Mouse (Mus musculus) kidney, embryonic 16.5 days (tissue): ENCODE measurements around the gene Tenm2. TPM values are rescaled to one million over a fixed set of nuclear protein-coding genes. Genes with fewer than 3 reads are reported as not detected.
A peak's percentile ranks its signal among the peaks of the same experiment; 100 is the strongest.

Experiments
- ATAC-seq: fragments of 200-750 bp; cut with Nextera tagmentation; 2 replicates; pipeline ENCODE4 v1.8.0; 2017; ENCODE audit warnings: moderate TSS enrichment; ENCODE audit not compliant: low FRiP score, low TSS enrichment
- H3K27ac ChIP-seq: fragments of 300-500 bp; sonication (generic); 2 replicates; pipeline ENCODE4 v1.5.1; 2014; ENCODE audit warnings: low read length
- H3K27me3 ChIP-seq: fragments of 300-500 bp; sonication (generic); 2 replicates; pipeline ENCODE4 v1.6.1; 2014; ENCODE audit warnings: low read length, control low read depth, mixed read lengths; ENCODE audit not compliant: insufficient read depth
- H3K36me3 ChIP-seq: fragments of 300-500 bp; sonication (generic); 2 replicates; pipeline ENCODE4 v1.6.1; 2014; ENCODE audit warnings: low read length, control low read depth, mixed read lengths; ENCODE audit not compliant: insufficient read depth
- H3K4me1 ChIP-seq: fragments of 300-500 bp; sonication (generic); 2 replicates; pipeline ENCODE4 v1.6.1; 2014; ENCODE audit warnings: low read length, control low read depth, mixed read lengths; ENCODE audit not compliant: insufficient read depth
- H3K4me2 ChIP-seq: fragments of 300-500 bp; sonication (generic); replicated peaks from 2 replicates; pipeline ENCODE4 v1.6.1; 2014; ENCODE audit warnings: low read depth, low read length
- H3K4me3 ChIP-seq: fragments of 300-500 bp; sonication (generic); 2 replicates; pipeline ENCODE4 v1.5.1; 2014; ENCODE audit warnings: mild to moderate bottlenecking, low read length
- H3K9ac ChIP-seq: fragments of 300-500 bp; sonication (generic); replicated peaks from 2 replicates; pipeline ENCODE4 v1.6.1; 2014; ENCODE audit warnings: low read length
- H3K9me3 ChIP-seq: fragments of 300-500 bp; sonication (generic); 2 replicates; pipeline ENCODE4 v1.6.1; 2016; ENCODE audit warnings: low read length, control low read depth
- WGBS: fragments of 180-500 bp; shearing (Covaris S2); extraction: QIAGEN DNeasy Blood & Tissue Kit; methylation state at CpG from one replicate; pipeline ENCODE4 v1.1.7; 2014; 5-methylcytosine and 5-hydroxymethylcytosine counted together
- polyA plus RNA-seq: library from polyadenylated mRNA; unstranded; fragments of >200 nt; fragmentation: Nextera tagmentation; extraction: Ambion mirVana; gene quantifications from 2 replicates; pipeline ENCODE4 v1.2.1, GENCODE M21; 2015

The Tenm2 gene
- polyA plus RNA-seq, 1 experiment from 2014 or later = 0.76 TPM

- Histone ChIP-seq H3K36me3 (no peaks in the 10 kb centered on the region), H3K9ac (no peak overlapping the region), H3K4me1 (no peaks in the 10 kb centered on the region), H3K27ac (no peak overlapping the region), H3K9me3 (no peaks in the 10 kb centered on the region), H3K4me3 (no peak overlapping the region), H3K4me2 (no peak overlapping the region), H3K27me3 (no peaks in the 10 kb centered on the region)
- WGBS = 51% methylated on average over 7 of the region's 7 CpGs
- ATAC-seq = no peak
Observed at GRCm38 (mm10) chr11:37031305-37032055, 204.3 kb downstream of the Tenm2 start.

GRCm38 (mm10) chr11:37011900-37012299 is 223.9 kb downstream of the Tenm2 start:
- H3K4me2 ChIP-seq = no peak overlapping the region
- no peaks in the 10 kb centered on the region for H3K4me1 ChIP-seq
- H3K9me3 ChIP-seq = no peaks in the 10 kb centered on the region
- H3K36me3 ChIP-seq = no peaks in the 10 kb centered on the region
- H3K27me3 ChIP-seq = no peaks in the 10 kb centered on the region
- ATAC-seq = no peak
- no peak overlapping the region for H3K27ac ChIP-seq
- 69% methylated on average over 1 of the region's 1 CpGs for WGBS
- no peak overlapping the region for H3K9ac ChIP-seq
- H3K4me3 ChIP-seq = no peak overlapping the region

- 85% methylated on average over 1 of the region's 1 CpGs for WGBS
- Histone ChIP-seq H3K4me3 (no peak overlapping the region), H3K4me2 (no peak overlapping the region), H3K9me3 (no peaks in the 10 kb centered on the region), H3K27ac (no peak overlapping the region), H3K9ac (no peak overlapping the region), H3K4me1 (no peaks in the 10 kb centered on the region), H3K36me3 (no peaks in the 10 kb centered on the region), H3K27me3 (no peaks in the 10 kb centered on the region)
- no peak for ATAC-seq
Observed at GRCm38 (mm10) chr11:37009243-37009642, 226.5 kb downstream of the Tenm2 start.

- Histone ChIP-seq H3K4me3 (no peak overlapping the region), H3K27me3 (no peaks in the 10 kb centered on the region), H3K4me1 (peaks cover 9% of the 10 kb centered on the region; the same call in 1 of the 2 replicates), H3K4me2 (no peak overlapping the region), H3K9me3 (no peaks in the 10 kb centered on the region), H3K9ac (no peak overlapping the region), H3K27ac (no peak overlapping the region), H3K36me3 (no peaks in the 10 kb centered on the region)
- 17% methylated on average over 3 of the region's 3 CpGs for WGBS
- peak; percentile 90 for ATAC-seq
Observed at GRCm38 (mm10) chr11:36997668-36998067, 238.1 kb downstream of the Tenm2 start.

DNA sequence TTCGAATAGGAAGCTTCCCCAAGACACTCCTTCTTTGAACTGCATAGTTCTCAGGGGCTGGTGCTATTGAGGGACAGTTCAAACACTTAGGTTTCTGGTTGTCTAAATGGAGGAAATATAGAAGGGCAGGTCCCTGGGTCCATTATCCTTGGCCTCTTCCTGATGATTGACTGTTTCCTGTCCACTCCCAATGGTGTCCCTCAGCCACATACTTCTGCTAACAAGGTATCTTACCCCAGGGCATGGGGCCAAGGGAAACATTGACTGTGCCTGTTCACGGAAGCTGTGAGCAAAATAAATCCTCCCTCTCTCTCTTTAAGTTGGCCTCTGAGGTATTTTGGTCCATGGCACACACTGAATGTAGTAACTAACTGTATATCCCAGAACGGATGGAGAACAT is 244.9 kb downstream of the Tenm2 start:
- Histone ChIP-seq H3K4me2 (no peak overlapping the region), H3K36me3 (no peaks in the 10 kb centered on the region), H3K27me3 (no peaks in the 10 kb centered on the region), H3K4me1 (no peaks in the 10 kb centered on the region; the same call in 1 of the 2 replicates), H3K27ac (no peak overlapping the region), H3K9ac (no peak overlapping the region), H3K4me3 (no peak overlapping the region), H3K9me3 (no peaks in the 10 kb centered on the region)
- peak; percentile 83 for ATAC-seq
- WGBS = 43% methylated on average over 3 of the region's 3 CpGs

DNA sequence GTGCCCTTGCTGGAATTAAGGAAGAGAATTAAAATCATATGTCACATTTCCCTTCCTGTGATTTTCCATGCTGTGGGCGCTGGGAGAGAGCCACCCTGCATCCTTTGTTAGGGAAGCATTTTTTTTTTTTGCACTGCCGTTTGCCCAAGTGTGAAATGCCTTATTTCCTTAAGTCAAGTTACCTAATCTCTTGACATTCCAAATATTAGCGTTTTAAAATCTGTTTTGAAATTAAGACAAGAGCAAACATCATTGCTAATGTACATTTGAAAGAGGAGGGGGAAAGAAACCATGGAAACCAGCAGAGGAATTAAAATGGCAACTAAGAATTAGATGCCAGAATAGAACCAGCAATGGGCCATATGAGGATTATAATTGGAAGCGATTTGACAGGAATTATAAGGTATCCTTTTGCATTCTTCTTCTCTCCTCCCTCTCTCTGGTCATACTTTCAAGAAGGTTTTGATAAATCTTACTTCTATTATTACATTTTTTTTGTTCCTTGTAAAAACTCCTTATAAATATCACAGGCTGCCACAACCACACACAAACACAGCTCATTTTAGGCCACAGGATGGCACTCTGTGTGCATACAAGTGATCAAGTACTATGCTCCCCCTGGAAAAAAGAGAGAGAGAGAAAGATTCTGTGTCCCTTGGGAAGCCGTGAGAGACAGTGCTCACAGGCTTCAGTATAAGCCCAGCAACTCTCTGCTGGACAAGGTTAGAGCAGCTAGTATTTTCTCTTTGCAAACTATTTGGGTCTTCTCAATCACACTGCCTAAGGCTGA is 246.8 kb downstream of the Tenm2 start:
- H3K36me3 ChIP-seq = no peaks in the 10 kb centered on the region
- no peak overlapping the region for H3K9ac ChIP-seq
- H3K27me3 ChIP-seq = no peaks in the 10 kb centered on the region
- 47% methylated on average over 5 of the region's 5 CpGs for WGBS
- ATAC-seq = peak; percentile 69; the same call in 1 of the 2 replicates
- no peaks in the 10 kb centered on the region; the same call in 1 of the 2 replicates for H3K4me1 ChIP-seq
- H3K4me3 ChIP-seq = no peak overlapping the region
- H3K9me3 ChIP-seq = no peaks in the 10 kb centered on the region
- H3K27ac ChIP-seq = no peak overlapping the region
- no peak overlapping the region for H3K4me2 ChIP-seq

DNA sequence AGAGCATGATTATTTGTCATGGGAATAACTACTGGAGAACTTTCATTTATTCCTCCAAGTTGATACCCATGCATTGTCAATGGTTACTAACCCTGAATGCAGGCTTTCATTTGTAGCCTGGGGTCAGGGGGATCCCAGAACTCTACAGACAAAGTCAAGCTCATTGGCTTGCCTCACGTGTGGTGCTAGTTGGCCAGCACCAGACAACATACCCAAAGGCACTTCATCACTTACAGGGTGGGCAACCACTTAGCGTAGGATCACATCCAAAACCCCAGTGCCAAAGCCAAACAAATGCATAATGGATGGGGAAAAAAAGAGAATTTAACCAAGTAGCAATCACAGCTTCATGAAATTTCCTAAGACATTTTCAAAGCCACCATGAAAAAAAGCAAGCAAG is 261.6 kb downstream of the Tenm2 start:
- ATAC-seq = no peak
- Histone ChIP-seq H3K27ac (no peak overlapping the region), H3K27me3 (no peaks in the 10 kb centered on the region), H3K4me2 (no peak overlapping the region), H3K4me1 (no peaks in the 10 kb centered on the region), H3K9ac (no peak overlapping the region), H3K36me3 (no peaks in the 10 kb centered on the region), H3K4me3 (no peak overlapping the region), H3K9me3 (no peaks in the 10 kb centered on the region)
- WGBS = 81% methylated on average over 2 of the region's 2 CpGs

GRCm38 (mm10) chr11:36958102-36958501 is 277.7 kb downstream of the Tenm2 start:
- Histone ChIP-seq H3K27me3 (no peaks in the 10 kb centered on the region), H3K4me3 (no peak overlapping the region), H3K9ac (no peak overlapping the region), H3K9me3 (no peaks in the 10 kb centered on the region), H3K4me1 (no peaks in the 10 kb centered on the region), H3K36me3 (no peaks in the 10 kb centered on the region), H3K4me2 (no peak overlapping the region), H3K27ac (0 out of 2 replicates have a peak overlapping the region, but pooled peaks have one; percentile 32)
- peak; percentile 86; the same call in 1 of the 2 replicates for ATAC-seq
- 64% methylated on average over 5 of the region's 5 CpGs for whole genome bisulfite sequencing

GRCm38 (mm10) chr11:36941429-36941828 is 294.3 kb downstream of the Tenm2 start:
- H3K4me3 ChIP-seq = no peak overlapping the region
- no peak overlapping the region for H3K4me2 ChIP-seq
- no peak for ATAC-seq
- no peaks in the 10 kb centered on the region for H3K9me3 ChIP-seq
- H3K9ac ChIP-seq = no peak overlapping the region
- 0 out of 2 replicates have a peak, but pooled peaks cover 5% of the 10 kb centered on the region for H3K4me1 ChIP-seq
- no peak overlapping the region for H3K27ac ChIP-seq
- 90% methylated on average over 6 of the region's 6 CpGs for WGBS
- H3K27me3 ChIP-seq = no peaks in the 10 kb centered on the region
- no peaks in the 10 kb centered on the region for H3K36me3 ChIP-seq
